Mouse (Mus musculus) embryonic facial prominence, embryonic 14.5 days (tissue): Measurements from ENCODE around the gene Ltn1. TPM values are rescaled to one million over a fixed set of nuclear protein-coding genes. Genes with fewer than 3 reads are reported as not detected.

Source experiments
- ATAC-seq: fragments of 200-750 bp; cut with Nextera tagmentation; 2 replicates; pipeline ENCODE4 v1.8.0; 2017; ENCODE audit warnings: low read depth, moderate number of reproducible peaks, moderate TSS enrichment
- DNase-seq: peaks from one replicate; pipeline ENCODE4 v3.0.0-alpha.2; 2015; ENCODE audit warnings: low spot score
- H3K27ac ChIP-seq: fragments of 300-500 bp; sonication (generic); replicated peaks from 2 replicates; pipeline ENCODE4 v1.5.1; 2014; ENCODE audit warnings: low read depth, mild to moderate bottlenecking, low read length, moderate library complexity
- H3K27me3 ChIP-seq: fragments of 300-500 bp; sonication (generic); replicated peaks from 2 replicates; pipeline ENCODE4 v1.6.1; 2014; ENCODE audit warnings: low read length; ENCODE audit not compliant: control insufficient read depth, insufficient read depth
- H3K36me3 ChIP-seq: fragments of 300-500 bp; sonication (generic); 2 replicates; pipeline ENCODE4 v1.6.1; 2014; ENCODE audit warnings: low read length, mixed read lengths; ENCODE audit not compliant: control insufficient read depth, insufficient read depth
- H3K4me1 ChIP-seq: fragments of 300-500 bp; sonication (generic); 2 replicates; pipeline ENCODE4 v1.6.1; 2014; ENCODE audit warnings: antibody characterized with exemption, low read length; ENCODE audit not compliant: control insufficient read depth, insufficient read depth
- H3K4me2 ChIP-seq: fragments of 300-500 bp; sonication (generic); 2 replicates; pipeline ENCODE4 v1.6.1; 2014; ENCODE audit warnings: low read depth, mild to moderate bottlenecking, low read length, moderate library complexity, mixed read lengths
- H3K4me3 ChIP-seq: fragments of 300-500 bp; sonication (generic); 2 replicates; pipeline ENCODE4 v1.5.1; 2014; ENCODE audit warnings: low read depth, mild to moderate bottlenecking, low read length
- H3K9ac ChIP-seq: fragments of 300-500 bp; sonication (generic); 2 replicates; pipeline ENCODE4 v1.6.1; 2014; ENCODE audit warnings: low read depth, mild to moderate bottlenecking, low read length, moderate library complexity, mixed read lengths
- H3K9me3 ChIP-seq: fragments of 300-500 bp; sonication (generic); 2 replicates; pipeline ENCODE4 v1.6.1; 2016; ENCODE audit warnings: low read length; ENCODE audit not compliant: control insufficient read depth
- WGBS: fragments of 180-500 bp; shearing (Covaris S2); extraction: QIAGEN DNeasy Blood & Tissue Kit; methylation state at CpG from one replicate; pipeline ENCODE4 v1.1.7; 2014; 5-methylcytosine and 5-hydroxymethylcytosine counted together
- polyA plus RNA-seq: library from polyadenylated mRNA; unstranded; fragments of >200 nt; fragmentation: Nextera tagmentation; extraction: Ambion mirVana; gene quantifications from 2 replicates; pipeline ENCODE4 v1.2.1, GENCODE M21; 2014

Ltn1 gene
- polyA plus RNA-seq, 1 experiment from 2014 or later, result 26.8 TPM

GRCm38 (mm10) chr16:87434266-87434665, 1.9 kb upstream of the Ltn1 start:
- 83% methylated on average over 7 of the region's 7 CpGs for WGBS
- H3K4me3 ChIP-seq, result no peak overlapping the region
- no peaks in the 10 kb centered on the region for H3K36me3 ChIP-seq
- DNase-seq (no peak), ATAC-seq (no peak)
- no peak overlapping the region for H3K27ac ChIP-seq
- no peak overlapping the region for H3K9ac ChIP-seq
- no peaks in the 10 kb centered on the region for H3K27me3 ChIP-seq
- peaks cover 3% of the 10 kb centered on the region; the same call in 1 of the 2 replicates for H3K4me1 ChIP-seq
- no peak overlapping the region for H3K4me2 ChIP-seq
- H3K9me3 ChIP-seq, result no peaks in the 10 kb centered on the region

DNA sequence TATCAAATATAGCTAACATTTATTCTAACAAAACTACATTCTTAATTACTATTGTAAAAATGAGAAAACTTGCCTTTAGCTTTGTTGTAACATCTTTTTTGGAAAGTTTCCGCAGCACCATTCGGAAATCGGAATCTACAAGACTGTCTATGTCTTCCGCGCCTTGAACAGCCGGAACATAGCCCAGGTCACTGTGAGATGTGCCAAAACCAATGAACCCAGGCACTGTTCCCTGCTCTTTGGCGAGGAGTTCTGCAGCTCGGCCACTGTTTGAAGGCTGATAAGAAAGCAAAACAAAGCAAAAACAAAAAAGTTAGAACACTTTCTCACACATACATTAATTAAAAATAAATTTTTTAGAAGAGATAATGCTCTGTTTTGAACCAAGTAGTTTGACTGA, 4.9 kb downstream of the Ltn1 start:
- no peak overlapping the region for H3K4me3 ChIP-seq
- H3K9me3 ChIP-seq, result no peaks in the 10 kb centered on the region
- no peak overlapping the region for H3K9ac ChIP-seq
- ATAC-seq (no peak), DNase-seq (no peak)
- H3K27me3 ChIP-seq, result no peaks in the 10 kb centered on the region
- no peak overlapping the region for H3K4me2 ChIP-seq
- H3K4me1 ChIP-seq, result peaks cover 3% of the 10 kb centered on the region; the same call in 1 of the 2 replicates
- WGBS, result 94% methylated on average over 8 of the region's 8 CpGs
- H3K36me3 ChIP-seq, result peaks cover 48% of the 10 kb centered on the region
- no peak overlapping the region for H3K27ac ChIP-seq

DNA sequence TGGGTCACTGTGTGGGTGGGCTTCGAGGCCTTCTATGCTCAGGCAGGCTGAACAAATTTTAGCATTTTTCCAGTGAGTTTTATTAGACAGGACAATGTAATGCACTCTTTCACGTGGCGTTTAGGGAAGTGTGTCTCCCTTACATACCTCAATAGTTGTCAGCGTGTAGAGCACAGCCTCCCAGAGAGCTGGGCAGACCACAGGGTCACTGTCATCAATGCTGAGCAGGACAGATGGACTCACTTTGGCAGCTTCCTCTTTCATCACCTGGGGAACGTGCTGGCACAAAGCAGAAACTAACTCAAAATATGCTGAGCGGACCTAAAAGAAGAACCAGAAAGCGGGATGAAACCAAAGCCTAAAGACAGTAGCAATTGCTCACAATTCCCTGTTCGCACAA, 11.8 kb downstream of the Ltn1 start:
- Histone ChIP-seq H3K4me3 (no peak overlapping the region), H3K9me3 (peaks cover 11% of the 10 kb centered on the region), H3K27me3 (no peaks in the 10 kb centered on the region), H3K27ac (no peak overlapping the region), H3K9ac (no peak overlapping the region), H3K4me2 (no peak overlapping the region), H3K4me1 (no peaks in the 10 kb centered on the region), H3K36me3 (peaks cover 97% of the 10 kb centered on the region)
- DNase-seq (no peak), ATAC-seq (no peak)
- 90% methylated on average over 8 of the region's 8 CpGs for WGBS

DNA sequence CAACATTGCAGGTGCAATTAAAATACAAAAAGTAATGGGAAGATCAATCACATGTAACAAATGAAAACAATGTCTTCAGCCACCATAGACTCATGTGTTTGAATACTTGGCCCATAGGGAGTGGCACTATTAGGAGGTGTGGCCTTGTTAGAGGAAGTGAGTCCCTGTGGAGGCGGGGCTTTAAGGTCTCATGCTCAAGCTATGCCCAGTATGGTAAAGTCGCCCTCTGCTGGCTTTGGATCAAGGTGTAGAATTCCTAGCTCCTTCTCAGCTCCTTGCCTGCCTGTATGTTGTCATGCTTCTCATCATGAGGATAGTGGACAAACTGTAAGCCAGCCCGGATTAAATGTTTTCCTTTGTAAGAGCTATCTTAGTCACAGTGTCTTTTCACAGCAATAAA, 27.4 kb downstream of the Ltn1 start:
- ATAC-seq (no peak), DNase-seq (peak; percentile 1)
- H3K4me2 ChIP-seq, result no peak overlapping the region
- H3K36me3 ChIP-seq, result peaks cover 92% of the 10 kb centered on the region
- H3K4me1 ChIP-seq, result no peaks in the 10 kb centered on the region
- no peaks in the 10 kb centered on the region for H3K9me3 ChIP-seq
- no peaks in the 10 kb centered on the region for H3K27me3 ChIP-seq
- no peak overlapping the region for H3K9ac ChIP-seq
- WGBS, result 70% methylated on average over 3 of the region's 3 CpGs
- no peak overlapping the region for H3K4me3 ChIP-seq
- H3K27ac ChIP-seq, result no peak overlapping the region

- no peaks in the 10 kb centered on the region for H3K27me3 ChIP-seq
- no peaks in the 10 kb centered on the region for H3K4me1 ChIP-seq
- peaks cover 63% of the 10 kb centered on the region for H3K36me3 ChIP-seq
- DNase-seq, result peak; percentile 83
- H3K27ac ChIP-seq, result no peak overlapping the region
- H3K9me3 ChIP-seq, result no peaks in the 10 kb centered on the region
- H3K9ac ChIP-seq, result no peak overlapping the region
- no peak overlapping the region for H3K4me3 ChIP-seq
- ATAC-seq, result peak; percentile 81
- H3K4me2 ChIP-seq, result no peak overlapping the region
- WGBS, result 48% methylated on average over 16 of the region's 16 CpGs
Observed at GRCm38 (mm10) chr16:87393813-87394548, 38.4 kb downstream of the Ltn1 start.

DNA sequence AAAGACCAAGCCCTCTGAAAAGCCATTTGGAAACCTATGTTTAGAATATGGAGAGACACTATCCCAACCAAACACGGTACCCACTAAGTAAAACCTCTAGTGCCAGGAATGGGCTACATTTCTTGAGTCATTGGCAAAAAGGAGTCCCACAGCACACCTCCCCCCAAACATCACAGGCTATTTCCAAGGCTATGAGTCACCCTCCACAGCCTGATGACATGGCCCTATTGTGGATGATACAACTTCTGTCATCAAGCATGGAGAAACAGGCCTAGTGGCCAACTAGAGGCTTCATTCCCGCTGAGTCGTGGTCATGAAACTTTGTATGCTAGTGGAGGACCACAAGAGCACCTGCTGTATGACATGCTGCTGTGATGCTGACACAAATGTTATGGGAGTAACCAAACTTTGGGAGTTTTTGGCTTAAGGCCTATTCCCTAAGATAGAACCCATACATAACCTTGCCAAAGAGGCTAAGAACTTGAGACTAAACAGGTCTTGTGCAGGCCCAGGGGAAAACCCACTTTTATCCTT, 44.9 kb downstream of the Ltn1 start:
- 93% methylated on average over 3 of the region's 3 CpGs for WGBS
- Histone ChIP-seq H3K9ac (no peak overlapping the region), H3K27ac (no peak overlapping the region), H3K4me3 (no peak overlapping the region), H3K4me1 (no peaks in the 10 kb centered on the region), H3K4me2 (no peak overlapping the region), H3K27me3 (no peaks in the 10 kb centered on the region), H3K9me3 (no peaks in the 10 kb centered on the region), H3K36me3 (peaks cover 51% of the 10 kb centered on the region)
- DNase-seq, result no peak
- ATAC-seq, result no peak

GRCm38 (mm10) chr16:87384366-87384765, 48.0 kb downstream of the Ltn1 start:
- Histone ChIP-seq H3K27ac (no peak overlapping the region), H3K9me3 (no peaks in the 10 kb centered on the region), H3K4me3 (no peak overlapping the region), H3K36me3 (peaks cover 80% of the 10 kb centered on the region), H3K4me2 (no peak overlapping the region), H3K4me1 (no peaks in the 10 kb centered on the region), H3K27me3 (no peaks in the 10 kb centered on the region), H3K9ac (no peak overlapping the region)
- 77% methylated on average over 2 of the region's 2 CpGs for WGBS
- DNase-seq (no peak), ATAC-seq (no peak)

GRCm38 (mm10) chr16:87382996-87383395, 49.4 kb downstream of the Ltn1 start:
- Histone ChIP-seq H3K4me3 (no peak overlapping the region), H3K27me3 (no peaks in the 10 kb centered on the region), H3K27ac (no peak overlapping the region), H3K36me3 (peaks cover 78% of the 10 kb centered on the region), H3K9ac (no peak overlapping the region), H3K9me3 (no peaks in the 10 kb centered on the region), H3K4me2 (no peak overlapping the region), H3K4me1 (no peaks in the 10 kb centered on the region)
- ATAC-seq (no peak), DNase-seq (no peak)
- WGBS, result 96% methylated on average over 2 of the region's 2 CpGs

DNA sequence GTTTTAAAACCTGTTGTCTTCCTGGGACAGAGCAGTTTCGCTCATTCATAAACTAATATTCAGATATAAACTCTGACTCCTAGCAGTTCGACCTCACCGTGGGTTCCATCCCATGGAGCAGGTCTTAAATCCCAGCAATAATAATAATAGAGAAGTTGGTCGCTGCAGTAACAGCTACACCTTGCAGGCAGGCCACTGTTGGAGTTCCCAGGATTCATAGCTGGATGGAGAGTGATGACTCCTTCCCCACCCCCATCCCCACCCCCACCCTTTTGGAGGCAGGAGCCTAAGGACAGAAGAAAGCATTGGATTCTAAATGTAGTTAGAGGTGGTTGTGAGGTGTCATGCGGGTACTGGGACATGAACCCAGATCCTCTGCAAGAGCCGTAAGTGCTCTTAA, 66.0 kb downstream of the Ltn1 start:
- Histone ChIP-seq H3K4me2 (no peak overlapping the region), H3K27ac (no peak overlapping the region), H3K4me3 (no peak overlapping the region), H3K9ac (no peak overlapping the region), H3K9me3 (no peaks in the 10 kb centered on the region), H3K36me3 (peaks cover 43% of the 10 kb centered on the region), H3K27me3 (no peaks in the 10 kb centered on the region), H3K4me1 (no peaks in the 10 kb centered on the region)
- DNase-seq (no peak), ATAC-seq (no peak)
- 91% methylated on average over 6 of the region's 6 CpGs for WGBS
